Mouse (Mus musculus) forebrain, embryonic 13.5 days (tissue): ENCODE data around the gene Sdc4. TPM values are rescaled to one million over a fixed set of nuclear protein-coding genes. Genes with fewer than 3 reads are reported as not detected.

Source experiments
- ATAC-seq: fragments of 200-750 bp; cut with Nextera tagmentation; 2 replicates; pipeline ENCODE4 v1.8.0; 2017
- H3K27ac ChIP-seq: fragments of 300-500 bp; sonication (generic); 2 replicates; pipeline ENCODE4 v1.5.1; 2015; ENCODE audit warnings: inconsistent platforms, mild to moderate bottlenecking, moderate library complexity
- H3K27me3 ChIP-seq: fragments of 300-500 bp; sonication (generic); 2 replicates; pipeline ENCODE4 v1.6.1; 2015; ENCODE audit warnings: mild to moderate bottlenecking, inconsistent platforms
- H3K36me3 ChIP-seq: fragments of 300-500 bp; sonication (generic); 2 replicates; pipeline ENCODE4 v1.6.1; 2015; ENCODE audit warnings: mild to moderate bottlenecking, inconsistent platforms; ENCODE audit not compliant: poor library complexity, severe bottlenecking
- H3K4me1 ChIP-seq: fragments of 300-500 bp; sonication (generic); 2 replicates; pipeline ENCODE4 v1.6.1; 2015; ENCODE audit warnings: inconsistent platforms
- H3K4me2 ChIP-seq: fragments of 300-500 bp; sonication (generic); 2 replicates; pipeline ENCODE4 v1.6.1; 2015; ENCODE audit warnings: inconsistent platforms, mild to moderate bottlenecking, moderate library complexity
- H3K4me3 ChIP-seq: fragments of 300-500 bp; sonication (generic); 2 replicates; pipeline ENCODE4 v1.5.1; 2015; ENCODE audit warnings: mild to moderate bottlenecking, inconsistent platforms
- H3K9ac ChIP-seq: fragments of 300-500 bp; sonication (generic); 2 replicates; pipeline ENCODE4 v1.6.1; 2015; ENCODE audit warnings: mild to moderate bottlenecking, inconsistent platforms
- H3K9me3 ChIP-seq: fragments of 300-500 bp; sonication (generic); replicated peaks from 2 replicates; pipeline ENCODE4 v1.6.1; 2016; ENCODE audit warnings: inconsistent platforms
- WGBS: fragments of 180-500 bp; shearing (Covaris S2); methylation state at CpG from one replicate; pipeline ENCODE4 v1.1.7; 2015; 5-methylcytosine and 5-hydroxymethylcytosine counted together
- polyA plus RNA-seq: library from polyadenylated mRNA; unstranded; fragments of >200 nt; fragmentation: Nextera tagmentation; extraction: Ambion mirVana; gene quantifications from 2 replicates; pipeline ENCODE4 v1.2.1, GENCODE M21; 2015

The Sdc4 gene
- polyA plus RNA-seq, 1 experiment from 2014 or later: 7.9 TPM

DNA sequence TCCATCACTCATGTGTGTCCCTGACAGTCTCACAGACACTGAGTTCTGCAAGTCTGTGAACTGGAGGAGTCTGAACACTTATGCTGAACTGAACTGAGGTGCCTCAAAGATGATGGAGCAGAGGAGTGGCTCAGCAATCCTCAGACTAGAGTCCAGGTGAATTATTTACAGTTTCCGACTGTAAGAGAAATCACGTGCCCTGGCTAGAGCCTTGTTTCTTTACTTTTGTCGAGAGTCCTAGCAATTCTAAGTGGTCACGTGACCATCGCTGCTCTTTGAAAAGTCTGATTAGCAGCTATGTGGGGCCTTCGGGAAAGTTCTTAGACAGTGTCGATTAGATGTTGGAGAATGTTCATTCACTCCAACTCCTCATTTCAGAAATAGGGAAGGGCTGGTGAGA lies 14.3 kb upstream of the Sdc4 start:
- Histone ChIP-seq H3K9ac (no peak overlapping the region), H3K27me3 (0 out of 2 replicates have a peak, but pooled peaks cover 2% of the 10 kb centered on the region), H3K4me3 (no peak overlapping the region), H3K27ac (no peak overlapping the region), H3K4me1 (peaks cover 21% of the 10 kb centered on the region), H3K36me3 (peaks cover 2% of the 10 kb centered on the region; the same call in 1 of the 2 replicates), H3K9me3 (no peaks in the 10 kb centered on the region), H3K4me2 (no peak overlapping the region)
- no peak for ATAC-seq
- 64% methylated on average over 7 of the region's 7 CpGs for WGBS

GRCm38 (mm10) chr2:164456864-164457300 lies 13.2 kb upstream of the Sdc4 start, which contains the start of gene Sys1:
TSS of gene Sys1 (plus strand) at chr2:164456964.
- Histone ChIP-seq H3K36me3 (no peaks in the 10 kb centered on the region), H3K4me2 (peak within 1 kb of the TSS; percentile 37; the same call in 1 of the 2 replicates), H3K27ac (no peak within 1 kb of the TSS), H3K9me3 (no peaks in the 10 kb centered on the region), H3K4me3 (no peak within 1 kb of the TSS), H3K4me1 (peaks cover 12% of the 10 kb centered on the region), H3K27me3 (0 out of 2 replicates have a peak, but pooled peaks cover 2% of the 10 kb centered on the region), H3K9ac (peak within 1 kb of the TSS; percentile 54)
- WGBS: 2% methylated on average over 7 of the region's 7 CpGs
- no peak for ATAC-seq

- Histone ChIP-seq H3K36me3 (no peaks in the 10 kb centered on the region), H3K4me3 (no peak overlapping the region), H3K9me3 (no peaks in the 10 kb centered on the region), H3K27me3 (0 out of 2 replicates have a peak, but pooled peaks cover 2% of the 10 kb centered on the region), H3K9ac (no peak overlapping the region), H3K4me2 (peak overlapping the region; percentile 37; the same call in 1 of the 2 replicates), H3K4me1 (peaks cover 7% of the 10 kb centered on the region), H3K27ac (no peak overlapping the region)
- 69% methylated on average over 1 of the region's 1 CpGs for WGBS
- ATAC-seq: no peak
These were observed 12.7 kb upstream of the Sdc4 start for GRCm38 (mm10) chr2:164456413-164456812.

DNA sequence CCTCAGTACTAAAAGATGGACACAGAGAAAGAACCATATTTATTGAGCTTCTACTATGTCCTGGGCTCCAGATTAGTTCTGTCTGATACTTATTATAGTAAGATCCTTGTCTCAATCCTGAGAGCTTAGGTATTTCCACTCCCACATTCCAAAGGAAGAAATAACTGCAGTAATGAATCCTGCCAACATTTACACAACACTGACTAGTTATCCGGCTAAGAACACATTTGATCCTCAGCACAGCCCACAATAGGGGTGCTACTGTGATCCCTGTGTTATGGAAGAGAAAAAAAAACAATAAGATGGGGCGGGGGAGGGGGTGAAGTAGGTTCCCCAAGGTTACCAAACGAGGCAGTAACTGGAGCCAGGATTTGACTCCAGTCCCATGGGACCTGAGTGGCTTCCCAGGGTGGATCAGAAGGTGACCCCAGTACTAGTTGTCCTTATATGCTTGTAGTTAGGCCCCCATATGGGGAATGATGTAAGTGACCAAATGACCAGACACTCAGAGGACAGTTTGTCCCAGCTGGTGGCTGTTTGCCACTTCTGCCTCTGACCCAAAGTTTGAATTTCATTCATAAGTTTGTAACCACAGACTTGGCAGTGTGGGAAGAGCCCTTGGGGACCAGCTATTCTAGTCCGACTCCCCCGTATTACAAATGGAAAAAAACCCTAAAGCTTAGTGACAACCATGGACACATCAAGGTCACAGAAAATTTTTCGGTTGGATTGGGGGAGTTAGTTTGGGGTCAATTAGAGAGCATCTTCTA lies 11.9 kb upstream of the Sdc4 start:
- H3K9me3 ChIP-seq: no peaks in the 10 kb centered on the region
- no peak overlapping the region for H3K4me3 ChIP-seq
- no peak overlapping the region for H3K27ac ChIP-seq
- ATAC-seq: no peak
- WGBS: 81% methylated on average over 6 of the region's 6 CpGs
- H3K9ac ChIP-seq: no peak overlapping the region
- H3K4me1 ChIP-seq: peaks cover 7% of the 10 kb centered on the region
- H3K27me3 ChIP-seq: 0 out of 2 replicates have a peak, but pooled peaks cover 2% of the 10 kb centered on the region
- H3K36me3 ChIP-seq: no peaks in the 10 kb centered on the region
- no peak overlapping the region for H3K4me2 ChIP-seq

GRCm38 (mm10) chr2:164454846-164455245 lies 11.2 kb upstream of the Sdc4 start:
- ATAC-seq: no peak

DNA sequence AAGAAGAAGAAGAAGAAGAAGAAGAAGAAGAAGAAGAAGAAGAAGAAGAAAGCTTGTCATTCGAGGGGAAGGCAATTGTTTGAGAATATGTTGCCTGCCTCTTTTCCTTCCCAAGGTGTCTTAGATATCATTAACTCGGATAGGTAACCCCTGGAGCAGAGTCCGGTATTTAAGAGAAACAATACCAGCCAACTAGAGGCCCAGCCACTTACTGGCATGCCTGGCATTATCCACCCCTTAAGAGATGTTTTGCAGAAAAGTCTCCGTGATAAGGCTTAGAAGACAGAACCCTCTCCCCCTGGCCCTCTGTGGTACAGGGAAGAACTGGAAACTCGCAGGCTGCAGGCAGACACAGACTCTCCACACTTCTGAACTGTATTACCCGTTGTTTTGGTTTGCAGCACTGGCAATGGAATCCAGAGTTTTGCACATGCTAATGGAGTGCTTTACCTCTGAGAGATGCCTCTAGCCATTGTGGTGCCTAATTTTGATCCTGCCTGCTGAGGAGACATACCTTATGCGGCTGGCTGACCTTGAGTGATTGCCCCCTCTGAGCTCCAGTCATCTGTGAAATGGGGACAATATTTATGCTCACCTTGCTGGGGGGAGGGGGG lies 10.3 kb upstream of the Sdc4 start:
- H3K27me3 ChIP-seq: 0 out of 2 replicates have a peak, but pooled peaks cover 2% of the 10 kb centered on the region
- H3K36me3 ChIP-seq: no peaks in the 10 kb centered on the region
- no peak overlapping the region for H3K4me3 ChIP-seq
- ATAC-seq: no peak
- 77% methylated on average over 7 of the region's 7 CpGs for WGBS
- no peak overlapping the region for H3K4me2 ChIP-seq
- H3K9ac ChIP-seq: no peak overlapping the region
- peaks cover 7% of the 10 kb centered on the region for H3K4me1 ChIP-seq
- H3K27ac ChIP-seq: no peak overlapping the region
- no peaks in the 10 kb centered on the region for H3K9me3 ChIP-seq

More at GRCm38 (mm10) chr2:164454846-164455245, 11.2 kb upstream of the Sdc4 start:
- no peaks in the 10 kb centered on the region for H3K36me3 ChIP-seq
- 80% methylated on average over 10 of the region's 10 CpGs for WGBS
- peaks cover 7% of the 10 kb centered on the region for H3K4me1 ChIP-seq
- H3K9me3 ChIP-seq: no peaks in the 10 kb centered on the region
- no peak overlapping the region for H3K9ac ChIP-seq
- no peak overlapping the region for H3K4me3 ChIP-seq
- no peak overlapping the region for H3K4me2 ChIP-seq
- H3K27me3 ChIP-seq: 0 out of 2 replicates have a peak, but pooled peaks cover 2% of the 10 kb centered on the region
- H3K27ac ChIP-seq: no peak overlapping the region

DNA sequence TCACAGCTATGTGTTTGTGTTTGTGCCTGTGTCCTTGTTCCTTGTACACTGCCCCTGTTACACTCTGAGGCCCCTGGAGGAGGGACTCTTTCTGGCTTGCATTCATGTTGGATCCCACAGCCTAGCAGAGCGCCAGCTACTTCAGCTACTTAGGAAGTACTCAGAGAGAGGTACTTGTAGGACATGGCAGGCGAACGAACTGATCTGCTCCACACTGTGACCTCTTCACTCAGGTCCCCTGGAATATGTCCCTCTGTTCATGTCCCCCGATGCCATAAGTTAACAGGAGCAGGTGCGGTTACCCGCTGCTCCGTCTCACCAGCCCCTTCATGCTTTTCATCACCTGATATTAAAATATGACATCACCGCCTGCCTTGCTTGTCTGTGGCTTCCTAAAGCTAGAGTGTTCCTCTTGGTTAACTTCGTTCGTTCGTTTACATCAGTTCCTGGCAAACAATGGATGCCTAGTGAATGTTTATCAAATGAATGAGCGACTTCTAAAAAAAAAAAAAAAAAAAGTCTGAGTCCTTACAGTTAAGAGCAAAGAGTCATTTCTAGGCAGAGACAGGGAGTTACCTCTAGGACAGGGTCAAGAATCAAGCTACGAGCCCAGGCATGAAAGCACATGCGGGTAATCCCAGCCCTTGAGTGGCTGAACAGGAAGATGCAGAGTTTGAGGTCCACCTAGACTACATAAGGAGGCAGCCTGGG lies 9.5 kb upstream of the Sdc4 start:
- H3K27me3 ChIP-seq: 0 out of 2 replicates have a peak, but pooled peaks cover 2% of the 10 kb centered on the region
- H3K9ac ChIP-seq: no peak overlapping the region
- peaks cover 7% of the 10 kb centered on the region for H3K4me1 ChIP-seq
- H3K9me3 ChIP-seq: no peaks in the 10 kb centered on the region
- no peak overlapping the region for H3K4me3 ChIP-seq
- H3K4me2 ChIP-seq: no peak overlapping the region
- no peak for ATAC-seq
- no peak overlapping the region for H3K27ac ChIP-seq
- 85% methylated on average over 14 of the region's 14 CpGs for whole genome bisulfite sequencing
- no peaks in the 10 kb centered on the region for H3K36me3 ChIP-seq

DNA sequence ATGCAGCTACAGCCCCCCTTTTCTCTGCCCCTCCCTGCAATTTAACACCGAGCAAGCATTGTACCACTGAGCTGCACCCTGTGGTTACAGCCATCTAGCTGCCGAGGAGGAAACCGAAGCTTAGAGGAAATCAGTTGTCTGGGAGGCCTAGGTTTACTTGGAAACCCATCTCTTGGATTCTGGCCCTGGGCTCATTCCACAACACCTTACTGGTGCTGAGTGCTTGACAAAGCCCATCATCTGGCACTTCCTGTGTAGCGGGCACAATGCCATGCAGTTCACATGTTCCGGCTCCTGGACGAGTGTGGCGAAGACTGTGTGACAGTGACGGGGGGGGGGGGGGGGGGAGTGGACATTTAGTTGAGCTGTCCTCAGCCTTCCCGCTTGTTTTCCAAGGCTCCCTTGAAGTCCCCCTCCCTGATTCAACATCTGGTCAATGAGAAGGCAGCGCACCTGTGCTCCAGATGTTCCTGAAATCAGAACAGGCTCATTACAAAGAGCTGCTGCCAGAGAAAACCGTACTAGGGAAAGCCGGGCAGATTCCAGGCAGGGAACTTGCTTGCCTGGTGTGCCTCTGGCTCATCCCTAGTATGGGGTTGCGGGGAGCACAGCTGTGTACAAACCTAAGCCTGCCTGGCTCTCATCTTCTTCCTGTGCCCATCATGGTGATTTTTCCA lies 8.5 kb upstream of the Sdc4 start:
- no peak overlapping the region for H3K27ac ChIP-seq
- H3K27me3 ChIP-seq: 0 out of 2 replicates have a peak, but pooled peaks cover 2% of the 10 kb centered on the region
- peaks cover 7% of the 10 kb centered on the region for H3K4me1 ChIP-seq
- H3K4me2 ChIP-seq: no peak overlapping the region
- H3K4me3 ChIP-seq: no peak overlapping the region
- no peaks in the 10 kb centered on the region for H3K36me3 ChIP-seq
- no peak overlapping the region for H3K9ac ChIP-seq
- no peak for ATAC-seq
- H3K9me3 ChIP-seq: no peaks in the 10 kb centered on the region
- WGBS: 49% methylated on average over 11 of the region's 13 CpGs

- Histone ChIP-seq H3K27ac (no peak overlapping the region), H3K36me3 (no peaks in the 10 kb centered on the region), H3K4me3 (no peak overlapping the region), H3K4me2 (no peak overlapping the region), H3K27me3 (0 out of 2 replicates have a peak, but pooled peaks cover 2% of the 10 kb centered on the region), H3K4me1 (no peaks in the 10 kb centered on the region), H3K9me3 (no peaks in the 10 kb centered on the region), H3K9ac (no peak overlapping the region)
- WGBS: 89% methylated on average over 14 of the region's 14 CpGs
- ATAC-seq: no peak
These were observed 5.8 kb upstream of the Sdc4 start for GRCm38 (mm10) chr2:164449341-164450042.

DNA sequence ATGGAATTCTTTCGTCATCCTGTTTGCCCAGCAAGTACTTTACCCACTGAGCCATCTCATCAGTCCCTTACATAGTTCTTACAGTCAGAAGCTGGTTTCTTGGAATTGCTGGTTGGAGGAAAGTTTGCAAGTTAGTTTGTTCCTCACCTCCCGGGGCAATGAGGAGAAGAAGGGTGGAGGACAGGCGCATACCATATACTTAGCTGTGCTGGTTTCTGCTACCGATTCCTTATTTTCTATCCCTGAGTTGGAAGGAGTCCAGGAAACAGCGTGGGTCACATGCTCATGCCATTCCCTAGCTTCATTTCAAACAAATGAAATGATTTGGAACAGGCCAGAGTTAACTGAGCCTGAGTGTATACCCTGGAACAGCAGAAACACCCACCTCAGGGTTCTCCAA lies 5.2 kb upstream of the Sdc4 start:
- Histone ChIP-seq H3K27ac (no peak overlapping the region), H3K36me3 (no peaks in the 10 kb centered on the region), H3K4me3 (no peak overlapping the region), H3K4me1 (no peaks in the 10 kb centered on the region), H3K4me2 (no peak overlapping the region), H3K9me3 (no peaks in the 10 kb centered on the region), H3K9ac (no peak overlapping the region), H3K27me3 (0 out of 2 replicates have a peak, but pooled peaks cover 2% of the 10 kb centered on the region)
- ATAC-seq: no peak
- 77% methylated on average over 5 of the region's 5 CpGs for WGBS

DNA sequence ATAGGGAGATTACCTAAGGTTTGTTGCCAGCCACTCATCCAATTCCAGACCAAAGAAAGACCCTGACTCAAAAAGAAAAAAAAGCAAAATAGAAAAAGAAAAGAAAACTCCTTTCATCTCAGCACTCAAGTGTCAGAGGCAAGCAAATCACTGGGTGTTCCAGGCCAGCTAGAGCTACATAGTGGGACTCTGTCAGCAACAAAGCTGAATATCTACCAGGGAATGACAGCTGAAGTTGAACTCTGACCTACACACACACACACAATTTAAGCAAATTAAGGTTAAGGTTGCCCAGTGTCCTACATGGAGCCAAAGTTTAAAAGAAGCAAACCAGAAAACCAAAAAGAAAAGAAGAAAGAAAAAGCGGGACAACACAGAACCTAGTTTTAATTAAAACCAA lies 4.5 kb upstream of the Sdc4 start:
- ATAC-seq: no peak
- Histone ChIP-seq H3K36me3 (no peaks in the 10 kb centered on the region), H3K4me2 (no peak overlapping the region), H3K27ac (no peak overlapping the region), H3K9me3 (no peaks in the 10 kb centered on the region), H3K9ac (no peak overlapping the region), H3K4me1 (peaks cover 7% of the 10 kb centered on the region), H3K27me3 (0 out of 2 replicates have a peak, but pooled peaks cover 1% of the 10 kb centered on the region), H3K4me3 (no peak overlapping the region)
- 100% methylated on average over 1 of the region's 1 CpGs for WGBS
